Mouse (Mus musculus): Measurements from ENCODE around the gene Eng.

DNA sequence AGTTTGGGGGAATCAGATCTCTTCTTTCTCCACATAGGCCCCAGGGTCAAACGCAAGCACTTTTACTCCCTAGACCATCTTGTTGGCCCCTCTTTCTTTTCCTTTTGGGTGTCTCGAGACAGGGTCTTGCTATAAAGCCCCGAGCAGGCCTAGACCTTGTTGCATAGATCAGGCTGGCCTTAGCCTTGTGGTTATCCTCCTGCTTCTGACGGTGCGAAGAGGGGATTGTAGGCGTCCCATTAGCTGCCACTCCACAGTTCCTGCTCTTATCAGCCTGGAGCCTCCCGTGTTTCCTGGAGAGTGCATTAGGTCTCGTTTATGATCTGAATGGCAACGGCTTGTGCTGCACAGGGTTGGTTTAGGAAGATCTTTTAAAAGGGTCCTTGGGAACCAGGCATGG is 2.3 kb upstream of the Eng start:
- no peak for TF ChIP-seq MAFK (IDR thresholded peaks at IDR 0.05; ENCODE audit: insufficient read depth, low read depth, low read length)
- TF ChIP-seq CHD2 (IDR thresholded peaks at IDR 0.05; ENCODE audit: low read depth, low read length): no peak

Data from ES-E14 (cell line).